In genomic region chr14:72982981-72983436, GRCm38 (mm10) we compare ENCODE assay signal across 8 mouse cellular contexts.
DNase-seq lines count a peak whose midpoint lies in the region; ATAC-seq lines count a peak whose summit lies in the region.

No protein-coding gene starts in this region.

- no peak overlapping the region for H3K27ac ChIP-seq in lung, embryonic 15.5 days
- H3K27ac ChIP-seq in heart, embryonic 13.5 days (replicated peaks): no peak overlapping the region

- peak overlapping the region; percentile 19; the same call in 1 of the 2 replicates for H3K4me3 ChIP-seq in lung, embryonic 15.5 days
- peak overlapping the region; percentile 23 for H3K4me3 ChIP-seq in heart, embryonic 13.5 days

- H3K9me3 ChIP-seq in lung, embryonic 15.5 days: no peaks in the 10 kb centered on the region
- no peaks in the 10 kb centered on the region for H3K9me3 ChIP-seq in heart, embryonic 13.5 days

- WGBS in lung, embryonic 15.5 days: 48% methylated on average over 12 of the region's 12 CpGs
- WGBS in heart, embryonic 13.5 days: 56% methylated on average over 12 of the region's 12 CpGs

- H3K4me1 ChIP-seq in lung, embryonic 15.5 days: peaks cover 15% of the 10 kb centered on the region; the same call in 1 of the 2 replicates
- H3K4me1 ChIP-seq in heart, embryonic 13.5 days: 0 out of 2 replicates have a peak, but pooled peaks cover 8% of the 10 kb centered on the region

- peak; percentile 74 for DNase-seq in adrenal gland, adult 2 months
- no peak for DNase-seq in adrenal gland, adult 8-10 months
- no peak for DNase-seq in lung, postnatal 10 days
- DNase-seq in lung, postnatal 25 days (ENCODE audit: low spot score): peak; percentile 1
- DNase-seq in thymus, postnatal 14 days: no peak
- DNase-seq in ovary, postnatal 10 days (ENCODE audit: low spot score): no peak

- no peak overlapping the region for H3K9ac ChIP-seq in lung, embryonic 15.5 days
- no peak overlapping the region for H3K9ac ChIP-seq in heart, embryonic 13.5 days

- H3K36me3 ChIP-seq in lung, embryonic 15.5 days: no peaks in the 10 kb centered on the region
- H3K36me3 ChIP-seq in heart, embryonic 13.5 days: no peaks in the 10 kb centered on the region

- H3K4me2 ChIP-seq in lung, embryonic 15.5 days: peak overlapping the region; percentile 51
- H3K4me2 ChIP-seq in heart, embryonic 13.5 days: peak overlapping the region; percentile 58

- no peak; the same call in 1 of the 2 replicates for ATAC-seq in lung, embryonic 15.5 days (ENCODE audit: borderline replicate concordance, extremely low read depth, low FRiP score, low TSS enrichment)
- no peak for ATAC-seq in heart, embryonic 13.5 days (ENCODE audit: extremely low read depth, insufficient number of reproducible peaks, low FRiP score, low TSS enrichment)

- H3K27me3 ChIP-seq in lung, embryonic 15.5 days: no peaks in the 10 kb centered on the region
- H3K27me3 ChIP-seq in heart, embryonic 13.5 days (replicated peaks): no peaks in the 10 kb centered on the region

Comparison
In these comparisons a context has a peak if more than half of its experiments do, and no peak if none do; other contexts are left out.
1. DNase-seq: peak in adrenal gland, adult 2 months (single experiment) and lung, postnatal 25 days (single experiment); none in adrenal gland, adult 8-10 months (single experiment), lung, postnatal 10 days (single experiment), thymus, postnatal 14 days (single experiment) and ovary, postnatal 10 days (single experiment).